Mouse (Mus musculus): ENCODE measurements around the gene Primpol. TPM values are rescaled to one million over a fixed set of nuclear protein-coding genes. Genes with fewer than 3 reads are reported as not detected.

Primpol gene
- polyA plus RNA-seq, 1 experiment from 2014 or later: 7.9 TPM

DNA sequence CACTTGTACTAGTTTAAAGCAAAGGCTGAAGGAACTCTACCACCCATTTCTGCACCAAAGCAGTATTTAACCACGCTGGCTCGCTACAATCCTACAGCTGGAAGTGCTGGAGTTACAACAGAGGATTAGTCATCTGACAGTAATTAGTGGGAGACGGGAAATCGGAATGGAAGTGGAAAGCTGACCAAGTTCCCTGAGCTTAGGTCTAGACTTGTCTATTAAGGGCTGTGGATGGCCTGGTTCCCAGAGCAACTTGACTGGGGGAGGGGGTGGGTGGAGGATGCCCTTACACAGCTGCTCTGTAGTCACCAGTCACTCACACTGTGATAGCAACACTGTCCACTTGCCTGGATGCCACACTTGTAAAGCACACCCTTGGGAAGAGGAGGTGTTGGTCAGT is 3.6 kb downstream of the Primpol start:
- H3K4me1 ChIP-seq (ENCODE audit: control insufficient read depth, insufficient read depth, low read length): peaks cover 4% of the 10 kb centered on the region; the same call in 1 of the 2 replicates
- no peak overlapping the region for H3K9ac ChIP-seq (replicated peaks; ENCODE audit: low read depth, low read length)
- no peak overlapping the region for H3K27ac ChIP-seq (ENCODE audit: low read depth, low read length)
- no peak overlapping the region for H3K4me3 ChIP-seq (ENCODE audit: low read depth, low read length)
- 77% methylated on average over 4 of the region's 4 CpGs for WGBS
- no peaks in the 10 kb centered on the region for H3K27me3 ChIP-seq (ENCODE audit: control insufficient read depth, insufficient read depth, low read length)
- no peak overlapping the region for H3K4me2 ChIP-seq (ENCODE audit: low read depth, low read length)
- no peaks in the 10 kb centered on the region for H3K9me3 ChIP-seq (ENCODE audit: control insufficient read depth, low read length)
- ATAC-seq (ENCODE audit: low read depth): no peak
- no peaks in the 10 kb centered on the region for H3K36me3 ChIP-seq (ENCODE audit: control insufficient read depth, insufficient read depth, low read length)

DNA sequence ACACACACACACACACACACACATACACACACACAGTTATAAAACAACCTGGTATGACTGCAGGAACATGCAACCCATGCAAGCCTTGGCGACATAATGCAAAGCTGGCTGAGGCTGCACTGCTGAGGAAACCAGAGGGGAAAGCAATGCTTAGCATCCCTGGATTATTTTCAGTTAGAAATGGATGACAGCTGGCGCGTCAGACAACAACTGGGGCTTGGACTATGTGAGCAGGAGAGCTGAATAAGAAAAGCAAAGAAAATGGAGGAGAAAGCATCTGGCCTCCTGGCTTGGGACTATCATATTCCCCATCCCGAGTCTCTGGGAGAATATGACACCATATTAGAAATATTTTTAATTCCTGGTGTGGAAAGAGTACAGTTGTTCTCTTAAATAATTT is 4.1 kb downstream of the Primpol start:
- H3K4me1 ChIP-seq (ENCODE audit: control insufficient read depth, insufficient read depth, low read length): peaks cover 4% of the 10 kb centered on the region; the same call in 1 of the 2 replicates
- no peaks in the 10 kb centered on the region for H3K9me3 ChIP-seq (ENCODE audit: control insufficient read depth, low read length)
- no peak overlapping the region for H3K9ac ChIP-seq (replicated peaks; ENCODE audit: low read depth, low read length)
- no peak overlapping the region for H3K27ac ChIP-seq (ENCODE audit: low read depth, low read length)
- H3K36me3 ChIP-seq (ENCODE audit: control insufficient read depth, insufficient read depth, low read length): no peaks in the 10 kb centered on the region
- no peak for ATAC-seq (ENCODE audit: low read depth)
- no peak overlapping the region for H3K4me2 ChIP-seq (ENCODE audit: low read depth, low read length)
- H3K4me3 ChIP-seq (ENCODE audit: low read depth, low read length): no peak overlapping the region
- 79% methylated on average over 4 of the region's 4 CpGs for WGBS
- H3K27me3 ChIP-seq (ENCODE audit: control insufficient read depth, insufficient read depth, low read length): no peaks in the 10 kb centered on the region

DNA sequence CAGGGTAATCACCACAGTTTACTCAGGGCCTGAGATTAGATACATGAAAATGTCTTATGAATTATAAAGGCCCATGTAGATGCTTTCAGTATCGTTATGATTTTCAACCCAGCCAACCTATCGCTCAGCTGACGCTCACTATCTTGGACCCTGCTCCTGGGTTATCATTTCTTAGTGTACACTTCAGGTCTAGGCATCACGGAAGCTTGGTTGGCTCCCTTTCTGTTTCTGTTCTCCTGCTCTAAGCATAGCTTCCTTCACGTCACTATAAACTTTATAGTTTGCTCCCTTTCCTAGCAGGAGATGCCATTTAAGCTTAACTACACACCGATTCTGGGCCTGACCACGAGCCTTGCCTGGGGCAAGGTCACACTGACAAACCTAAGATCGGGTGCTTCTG is 5.5 kb downstream of the Primpol start:
- ATAC-seq (ENCODE audit: low read depth): no peak
- H3K9ac ChIP-seq (replicated peaks; ENCODE audit: low read depth, low read length): no peak overlapping the region
- no peak overlapping the region for H3K4me3 ChIP-seq (ENCODE audit: low read depth, low read length)
- no peak overlapping the region for H3K27ac ChIP-seq (ENCODE audit: low read depth, low read length)
- H3K4me2 ChIP-seq (ENCODE audit: low read depth, low read length): no peak overlapping the region
- 89% methylated on average over 8 of the region's 8 CpGs for WGBS
- H3K36me3 ChIP-seq (ENCODE audit: control insufficient read depth, insufficient read depth, low read length): no peaks in the 10 kb centered on the region
- H3K27me3 ChIP-seq (ENCODE audit: control insufficient read depth, insufficient read depth, low read length): no peaks in the 10 kb centered on the region
- H3K4me1 ChIP-seq (ENCODE audit: control insufficient read depth, insufficient read depth, low read length): peaks cover 3% of the 10 kb centered on the region; the same call in 1 of the 2 replicates
- no peaks in the 10 kb centered on the region for H3K9me3 ChIP-seq (ENCODE audit: control insufficient read depth, low read length)

DNA sequence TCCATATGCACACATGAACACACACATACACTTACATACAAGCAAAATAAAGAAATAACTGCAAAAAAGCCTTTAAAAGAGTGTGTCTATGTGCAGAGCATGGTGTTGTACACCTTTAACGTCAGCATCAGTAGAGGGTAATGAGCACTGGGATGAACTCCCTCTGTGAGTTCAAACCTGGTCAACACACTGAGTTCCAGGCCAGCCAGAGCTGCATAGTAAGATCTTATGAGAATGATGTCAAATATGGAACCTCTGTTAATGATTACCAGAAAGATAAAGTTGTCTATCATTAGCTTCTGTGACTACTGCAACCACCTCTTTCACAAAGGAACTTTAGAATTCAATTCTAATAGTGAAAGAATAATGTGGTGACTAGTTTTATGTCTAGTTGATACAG is 10.1 kb downstream of the Primpol start:
- H3K27me3 ChIP-seq (ENCODE audit: control insufficient read depth, insufficient read depth, low read length): no peaks in the 10 kb centered on the region
- H3K4me1 ChIP-seq (ENCODE audit: control insufficient read depth, insufficient read depth, low read length): no peaks in the 10 kb centered on the region
- WGBS: 86% methylated on average over 1 of the region's 1 CpGs
- no peak overlapping the region for H3K9ac ChIP-seq (replicated peaks; ENCODE audit: low read depth, low read length)
- no peak overlapping the region for H3K4me3 ChIP-seq (ENCODE audit: low read depth, low read length)
- no peak overlapping the region for H3K27ac ChIP-seq (ENCODE audit: low read depth, low read length)
- ATAC-seq (ENCODE audit: low read depth): no peak
- no peak overlapping the region for H3K4me2 ChIP-seq (ENCODE audit: low read depth, low read length)
- H3K9me3 ChIP-seq (ENCODE audit: control insufficient read depth, low read length): no peaks in the 10 kb centered on the region
- no peaks in the 10 kb centered on the region for H3K36me3 ChIP-seq (ENCODE audit: control insufficient read depth, insufficient read depth, low read length)

DNA sequence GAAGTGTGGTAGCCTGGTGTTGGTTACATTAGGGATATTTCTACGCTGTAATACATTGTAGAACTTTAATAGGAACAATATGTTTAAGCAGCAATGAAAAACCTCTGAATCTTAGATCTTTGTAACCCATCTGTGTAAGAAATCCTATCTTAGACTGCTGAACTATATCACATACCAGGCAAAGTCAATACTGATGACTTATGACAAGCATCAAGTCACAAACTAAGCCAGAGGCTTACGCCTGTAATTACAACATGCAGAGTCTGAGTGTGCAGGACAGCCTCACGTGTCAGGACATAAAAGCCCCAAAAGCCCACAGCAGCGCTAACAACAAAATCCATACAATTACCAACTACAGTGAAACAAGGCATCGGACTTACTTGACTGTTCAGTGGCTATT is 13.4 kb downstream of the Primpol start:
- Histone ChIP-seq H3K4me3 (ENCODE audit: low read depth, low read length) (no peak overlapping the region), H3K27ac (ENCODE audit: low read depth, low read length) (no peak overlapping the region), H3K4me2 (ENCODE audit: low read depth, low read length) (no peak overlapping the region), H3K36me3 (ENCODE audit: control insufficient read depth, insufficient read depth, low read length) (no peaks in the 10 kb centered on the region), H3K9ac (replicated peaks; ENCODE audit: low read depth, low read length) (no peak overlapping the region), H3K4me1 (ENCODE audit: control insufficient read depth, insufficient read depth, low read length) (no peaks in the 10 kb centered on the region), H3K9me3 (ENCODE audit: control insufficient read depth, low read length) (no peaks in the 10 kb centered on the region), H3K27me3 (ENCODE audit: control insufficient read depth, insufficient read depth, low read length) (no peaks in the 10 kb centered on the region)
- 92% methylated on average over 5 of the region's 5 CpGs for WGBS
- no peak for ATAC-seq (ENCODE audit: low read depth)

DNA sequence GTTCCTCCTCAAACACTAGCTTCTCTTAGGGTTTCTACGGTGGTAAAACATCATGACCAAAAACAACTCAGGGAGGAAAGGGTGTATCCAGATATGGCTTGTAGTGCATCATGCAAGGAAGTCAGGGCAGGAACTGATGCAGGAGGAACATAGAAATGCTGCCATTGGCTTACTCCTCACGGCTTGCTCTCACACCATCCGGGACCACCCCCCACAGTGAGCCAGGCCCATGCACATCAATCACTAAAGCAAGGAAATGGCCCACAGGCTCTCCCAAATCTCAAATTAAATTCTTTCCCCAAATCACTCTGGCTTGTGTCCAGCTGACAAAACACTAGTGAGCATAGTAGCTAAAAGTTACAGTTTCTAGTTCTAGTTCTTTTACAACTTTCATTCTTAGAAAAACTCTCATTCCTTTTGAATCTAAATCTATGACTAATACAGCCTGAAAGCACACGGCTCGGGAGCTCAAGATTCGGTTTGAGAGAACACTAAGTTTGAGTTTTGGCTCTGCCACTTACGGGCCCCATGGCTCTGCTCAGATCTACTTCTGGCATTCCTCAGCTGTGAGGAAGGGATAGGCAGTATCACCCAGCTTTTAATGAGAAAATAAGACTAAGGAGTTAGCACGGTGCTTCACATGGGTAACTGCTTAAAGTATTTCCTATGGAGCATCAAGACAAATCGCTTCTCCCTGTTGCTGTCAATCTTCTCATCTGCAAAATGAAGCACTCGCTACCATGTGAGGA is 15.9 kb downstream of the Primpol start:
- H3K9ac ChIP-seq (replicated peaks; ENCODE audit: low read depth, low read length): no peak overlapping the region

DNA sequence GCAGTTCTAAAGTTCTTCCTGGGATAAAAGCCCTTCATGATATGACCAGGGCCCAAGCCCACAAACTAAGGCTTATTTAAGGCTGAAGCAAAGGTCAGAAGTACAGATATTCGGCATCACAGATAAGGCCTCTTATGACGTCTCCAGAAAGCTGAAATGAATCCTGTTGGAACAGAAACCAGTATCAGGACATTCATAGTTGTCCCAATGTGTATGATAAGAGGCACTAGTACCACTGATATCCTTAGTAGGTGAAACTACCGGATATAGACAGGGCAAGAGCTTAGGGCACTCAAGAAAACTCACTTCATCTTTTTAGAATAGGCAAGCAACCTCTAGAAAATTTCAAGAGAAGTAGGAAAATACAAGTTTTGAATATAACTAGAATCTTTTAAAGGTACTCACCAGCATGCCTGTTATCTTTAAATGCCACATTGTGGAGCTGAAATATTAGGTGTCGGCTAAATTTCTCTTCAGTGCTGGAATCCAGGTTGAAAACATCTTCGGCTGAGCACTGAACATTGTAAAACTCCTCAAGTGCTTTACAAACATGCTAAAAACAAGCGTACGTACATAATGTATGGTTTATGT is 17.6 kb downstream of the Primpol start:
- H3K4me3 ChIP-seq (ENCODE audit: low read depth, low read length): no peak overlapping the region
- no peak overlapping the region for H3K9ac ChIP-seq (replicated peaks; ENCODE audit: low read depth, low read length)
- no peak overlapping the region for H3K4me2 ChIP-seq (ENCODE audit: low read depth, low read length)
- WGBS: 95% methylated on average over 7 of the region's 7 CpGs
- H3K4me1 ChIP-seq (ENCODE audit: control insufficient read depth, insufficient read depth, low read length): no peaks in the 10 kb centered on the region
- no peaks in the 10 kb centered on the region for H3K27me3 ChIP-seq (ENCODE audit: control insufficient read depth, insufficient read depth, low read length)
- no peaks in the 10 kb centered on the region for H3K9me3 ChIP-seq (ENCODE audit: control insufficient read depth, low read length)
- H3K27ac ChIP-seq (ENCODE audit: low read depth, low read length): no peak overlapping the region
- no peaks in the 10 kb centered on the region for H3K36me3 ChIP-seq (ENCODE audit: control insufficient read depth, insufficient read depth, low read length)
- ATAC-seq (ENCODE audit: low read depth): no peak

More for the DNA sequence above, 15.9 kb downstream of the Primpol start:
- no peaks in the 10 kb centered on the region for H3K4me1 ChIP-seq (ENCODE audit: control insufficient read depth, insufficient read depth, low read length)
- ATAC-seq (ENCODE audit: low read depth): no peak
- H3K27me3 ChIP-seq (ENCODE audit: control insufficient read depth, insufficient read depth, low read length): no peaks in the 10 kb centered on the region
- H3K36me3 ChIP-seq (ENCODE audit: control insufficient read depth, insufficient read depth, low read length): no peaks in the 10 kb centered on the region
- no peak overlapping the region for H3K4me2 ChIP-seq (ENCODE audit: low read depth, low read length)
- H3K4me3 ChIP-seq (ENCODE audit: low read depth, low read length): no peak overlapping the region
- no peak overlapping the region for H3K27ac ChIP-seq (ENCODE audit: low read depth, low read length)
- H3K9me3 ChIP-seq (ENCODE audit: control insufficient read depth, low read length): no peaks in the 10 kb centered on the region
- 70% methylated on average over 10 of the region's 10 CpGs for WGBS

DNA sequence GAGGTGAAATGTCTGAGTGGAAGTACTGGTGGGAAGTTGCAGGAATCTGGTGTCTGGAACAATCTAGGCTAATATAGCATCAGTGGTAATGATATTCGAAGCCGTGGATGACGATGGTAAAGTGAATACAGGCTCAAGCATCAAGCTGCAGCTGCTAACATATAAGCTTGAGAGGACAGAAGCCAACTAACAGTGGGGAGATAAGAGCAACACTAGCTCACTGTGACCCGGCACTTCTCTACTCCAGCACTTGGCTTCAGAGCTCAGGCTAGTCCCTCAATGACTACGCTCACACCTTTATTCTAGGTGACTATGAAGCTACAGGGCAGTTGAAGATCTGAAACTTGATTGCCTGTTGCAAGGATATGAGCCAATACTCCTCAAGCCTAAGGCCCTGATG is 18.3 kb downstream of the Primpol start:
- 98% methylated on average over 5 of the region's 5 CpGs for WGBS
- H3K27me3 ChIP-seq (ENCODE audit: control insufficient read depth, insufficient read depth, low read length): no peaks in the 10 kb centered on the region
- no peak overlapping the region for H3K27ac ChIP-seq (ENCODE audit: low read depth, low read length)
- no peak overlapping the region for H3K4me3 ChIP-seq (ENCODE audit: low read depth, low read length)
- no peak overlapping the region for H3K9ac ChIP-seq (replicated peaks; ENCODE audit: low read depth, low read length)
- H3K9me3 ChIP-seq (ENCODE audit: control insufficient read depth, low read length): no peaks in the 10 kb centered on the region
- ATAC-seq (ENCODE audit: low read depth): no peak
- H3K4me2 ChIP-seq (ENCODE audit: low read depth, low read length): no peak overlapping the region
- H3K4me1 ChIP-seq (ENCODE audit: control insufficient read depth, insufficient read depth, low read length): no peaks in the 10 kb centered on the region
- no peaks in the 10 kb centered on the region for H3K36me3 ChIP-seq (ENCODE audit: control insufficient read depth, insufficient read depth, low read length)

DNA sequence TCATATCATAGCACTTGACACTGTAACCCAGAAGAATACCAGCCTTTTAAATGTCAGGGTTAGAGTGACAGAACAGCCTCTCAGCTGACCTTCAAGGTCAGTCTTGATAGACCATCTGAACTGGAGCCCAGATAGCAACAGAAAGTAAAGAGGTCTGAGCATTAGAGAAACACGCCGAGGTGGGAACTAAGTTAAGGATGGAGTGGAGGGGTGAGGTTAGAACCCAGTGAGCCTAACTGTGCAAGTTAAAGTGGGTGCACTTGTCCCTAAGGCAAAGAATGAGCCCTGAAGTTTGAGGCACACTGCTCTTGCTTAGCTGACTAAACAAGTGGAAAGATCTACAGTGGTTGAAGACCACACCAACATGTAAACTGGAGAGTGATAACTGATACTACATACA is 18.9 kb downstream of the Primpol start:
- Histone ChIP-seq H3K4me2 (ENCODE audit: low read depth, low read length) (no peak overlapping the region), H3K27me3 (ENCODE audit: control insufficient read depth, insufficient read depth, low read length) (no peaks in the 10 kb centered on the region), H3K4me3 (ENCODE audit: low read depth, low read length) (no peak overlapping the region), H3K27ac (ENCODE audit: low read depth, low read length) (no peak overlapping the region), H3K36me3 (ENCODE audit: control insufficient read depth, insufficient read depth, low read length) (no peaks in the 10 kb centered on the region), H3K9ac (replicated peaks; ENCODE audit: low read depth, low read length) (no peak overlapping the region), H3K9me3 (ENCODE audit: control insufficient read depth, low read length) (no peaks in the 10 kb centered on the region), H3K4me1 (ENCODE audit: control insufficient read depth, insufficient read depth, low read length) (no peaks in the 10 kb centered on the region)
- WGBS: 96% methylated on average over 2 of the region's 2 CpGs
- ATAC-seq (ENCODE audit: low read depth): no peak
